ENCODE assay signal across 19 mouse cellular contexts in the genomic region with DNA sequence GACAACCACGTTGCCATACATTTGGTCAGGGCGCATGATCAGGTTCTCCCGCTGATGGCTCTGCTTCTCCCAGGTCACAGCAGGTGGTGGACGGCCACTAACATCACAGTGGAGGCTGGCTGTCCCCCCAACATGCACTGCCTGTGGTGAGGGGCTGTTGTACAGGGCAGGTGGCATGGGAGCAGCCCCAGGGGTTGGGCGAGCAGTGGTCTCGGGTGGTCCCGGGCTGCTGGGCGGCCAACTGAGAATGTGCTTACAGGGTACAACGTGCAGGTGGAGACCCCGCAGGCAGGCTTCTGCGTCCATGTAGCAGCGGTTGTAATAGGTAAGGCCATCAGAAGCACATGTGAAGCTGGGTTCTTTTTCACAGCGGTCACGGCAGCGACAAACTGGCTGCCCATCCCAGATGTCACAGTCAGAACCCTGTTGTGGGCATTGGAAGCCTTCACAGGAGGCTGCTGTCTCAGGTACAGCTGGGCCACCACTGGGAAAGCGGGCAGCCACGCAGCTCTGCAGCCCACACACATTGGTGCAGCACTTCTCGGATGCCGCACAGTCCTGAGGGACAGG. TPM values are rescaled to one million over a fixed set of nuclear protein-coding genes. Genes with fewer than 3 reads are reported as not detected.
DNase-seq lines count a peak whose midpoint lies in the region; ATAC-seq and TF ChIP-seq lines count a peak whose summit lies in the region.
"Had no signal": no experiment of that assay in that cellular context is flagged by ENCODE, and none has a peak within 500 bp of the region (broad histone marks: within the 10 kb centered on the region; RNA-seq: fewer than 3 reads in every experiment).

No protein-coding gene starts in this region.

- no peak overlapping the region for H3K4me2 ChIP-seq in kidney, embryonic 16.5 days (replicated peaks; ENCODE audit: low read depth, low read length)
- H3K4me2 ChIP-seq: intestine, embryonic 15.5 days; liver, embryonic 15.5 days; lung, embryonic 14.5 days; neural tube, embryonic 12.5 days had no signal

- H3K4me1 ChIP-seq in kidney, embryonic 16.5 days (ENCODE audit: insufficient read depth, low read length), result peaks cover 46% of the 10 kb centered on the region
- H3K4me1 ChIP-seq in G1E (ENCODE audit: insufficient read depth, low read depth, low read length), result peaks cover 32% of the 10 kb centered on the region
- H3K4me1 ChIP-seq in small intestine, adult 2 months (ENCODE audit: control insufficient read depth, insufficient read depth, insufficient read length, low read length), result peaks cover 10% of the 10 kb centered on the region

- H3K27ac ChIP-seq in kidney, embryonic 16.5 days (ENCODE audit: low read length), result no peak overlapping the region
- no peak overlapping the region for H3K27ac ChIP-seq in small intestine, adult 2 months (ENCODE audit: insufficient read depth, low read depth, low read length)
- H3K27ac ChIP-seq: gastrocnemius, adult 2 months; hindbrain, postnatal 0 days; intestine, embryonic 15.5 days; liver, embryonic 15.5 days; neural tube, embryonic 12.5 days had no signal

- no peaks in the 10 kb centered on the region for H3K27me3 ChIP-seq in kidney, embryonic 16.5 days (ENCODE audit: insufficient read depth, low read length)
- H3K27me3 ChIP-seq in G1E (ENCODE audit: insufficient read depth, low read length), result no peaks in the 10 kb centered on the region
- H3K27me3 ChIP-seq in small intestine, adult 2 months (ENCODE audit: control insufficient read depth, insufficient read depth, low read length), result no peaks in the 10 kb centered on the region
- H3K27me3 ChIP-seq: intestine, embryonic 15.5 days; liver, embryonic 15.5 days; neural tube, embryonic 12.5 days had no signal

- no peak overlapping the region for H3K9ac ChIP-seq in kidney, embryonic 16.5 days (replicated peaks; ENCODE audit: low read length)
- H3K9ac ChIP-seq: intestine, embryonic 15.5 days; liver, embryonic 15.5 days; lung, embryonic 14.5 days; neural tube, embryonic 12.5 days had no signal

- 0 out of 2 replicates have a peak, but pooled peaks have one; percentile 2 for TF ChIP-seq POLR2A in small intestine, adult 2 months (IDR thresholded peaks at IDR 0.05; ENCODE audit: low read depth, low read length)

- WGBS in kidney, embryonic 16.5 days, result 90% methylated on average over 19 of the region's 19 CpGs
- WGBS in small intestine, adult 2 months, result 93% methylated on average over 19 of the region's 19 CpGs

- no peaks in the 10 kb centered on the region for H3K9me3 ChIP-seq in kidney, embryonic 16.5 days (ENCODE audit: low read length)
- no peaks in the 10 kb centered on the region for H3K9me3 ChIP-seq in G1E (replicated peaks)
- H3K9me3 ChIP-seq: intestine, embryonic 15.5 days; liver, embryonic 15.5 days; neural tube, embryonic 12.5 days had no signal

- DNase-seq in cerebellum, adult 11-12 months, result peak; percentile 67
- DNase-seq in cerebellum, adult 9-11 months, result no peak
- peak; percentile 20 for DNase-seq in kidney, adult 9 months
- no peak for DNase-seq in G1E (ENCODE audit: low spot score)
- DNase-seq in adipocyte (ENCODE audit: low spot score), result no peak
- DNase-seq: adrenal gland, adult 8-10 months; cerebellum, adult 9-10 months; gastrocnemius, adult 2 months; gastrocnemius, postnatal 36 days; layer of hippocampus, postnatal 36 days; thymus, adult 2 months had no signal

- no peak for ATAC-seq in kidney, embryonic 16.5 days (ENCODE audit: low FRiP score, low TSS enrichment)
- ATAC-seq in G1E (ENCODE audit: extremely low read depth, insufficient number of reproducible peaks, low FRiP score, poor library complexity, severe bottlenecking), result no peak
- ATAC-seq: forebrain, embryonic 16.5 days; hindbrain, postnatal 0 days; intestine, embryonic 15.5 days had no signal

- no peak for TF ChIP-seq CTCF in G1E (IDR thresholded peaks at IDR 0.05; ENCODE audit: low read depth, low read length)
- no peak for TF ChIP-seq CTCF in small intestine, adult 2 months (IDR thresholded peaks at IDR 0.05; ENCODE audit: extremely low read depth, insufficient read length, insufficient replicate concordance, low read depth, low read length)

- H3K4me3 ChIP-seq in kidney, embryonic 16.5 days (ENCODE audit: low read length), result no peak overlapping the region
- H3K4me3 ChIP-seq in G1E (ENCODE audit: low read depth, low read length), result 0 out of 2 replicates have a peak overlapping the region, but pooled peaks have one; percentile 16
- H3K4me3 ChIP-seq in small intestine, adult 2 months (ENCODE audit: low read depth, low read length), result no peak overlapping the region
- H3K4me3 ChIP-seq: gastrocnemius, adult 2 months; intestine, embryonic 15.5 days; liver, embryonic 15.5 days; neural tube, embryonic 12.5 days had no signal

- peaks cover 27% of the 10 kb centered on the region for H3K36me3 ChIP-seq in kidney, embryonic 16.5 days (ENCODE audit: insufficient read depth, low read length)
- H3K36me3 ChIP-seq in G1E (replicated peaks), result peaks cover 72% of the 10 kb centered on the region
- peaks cover 21% of the 10 kb centered on the region for H3K36me3 ChIP-seq in small intestine, adult 2 months (ENCODE audit: control insufficient read depth, insufficient read depth, low read length)

RNA-seq across cellular contexts. Expression of gene Wfikkn1, which starts 2.0 kb away (rescaled TPM):
- 0.71 and 1.0 TPM in 2 replicates for polyA plus RNA-seq in kidney, embryonic 16.5 days (2015; fragmentation: Nextera tagmentation; extraction: Ambion mirVana)
- total RNA-seq in G1E (2014; fragmentation: Nextera tagmentation), result 1.1 and 1.4 TPM in 2 replicates
- total RNA-seq in G1E (2017), result 0.55 and 0.58 TPM in 2 replicates
- 0.51 and 0.57 TPM in 2 replicates for polyA plus RNA-seq in G1E (2012)
- polyA plus RNA-seq in small intestine, adult 2 months (2012; rRNA removed), result 0.72 and 2.6 TPM in 2 replicates

RNA-seq across cellular contexts. Expression of gene Mettl26, which starts 3.8 kb away (rescaled TPM):
- 100 and 102 TPM in 2 replicates for polyA plus RNA-seq in kidney, embryonic 16.5 days (2015; fragmentation: Nextera tagmentation; extraction: Ambion mirVana)
- total RNA-seq in G1E (2014; fragmentation: Nextera tagmentation) (13.9 and 19.0 TPM in 2 replicates), G1E (2017) (12.4 and 16.7 TPM in 2 replicates)
- polyA plus RNA-seq in G1E (2012), result 30.2 and 34.4 TPM in 2 replicates
- 149 and 196 TPM in 2 replicates for polyA plus RNA-seq in small intestine, adult 2 months (2012; rRNA removed)

RNA-seq across cellular contexts. Expression of gene Mcrip2, which starts 10.1 kb away (rescaled TPM):
- 72.9 and 79.2 TPM in 2 replicates for polyA plus RNA-seq in kidney, embryonic 16.5 days (2015; fragmentation: Nextera tagmentation; extraction: Ambion mirVana)
- total RNA-seq in G1E (2014; fragmentation: Nextera tagmentation) (8.2 and 8.7 TPM in 2 replicates), G1E (2017) (4.4 and 9.4 TPM in 2 replicates)
- 77.6 and 103 TPM in 2 replicates for polyA plus RNA-seq in G1E (2012)
- polyA plus RNA-seq in small intestine, adult 2 months (2012; rRNA removed), result 84.8 and 111 TPM in 2 replicates

RNA-seq across cellular contexts. Expression of gene Wdr90, which starts 17.4 kb away (rescaled TPM):
- polyA plus RNA-seq in kidney, embryonic 16.5 days (2015; fragmentation: Nextera tagmentation; extraction: Ambion mirVana), result 33.1 and 33.5 TPM in 2 replicates
- 14.6 and 42.2 TPM in 2 replicates for total RNA-seq in G1E (2014; fragmentation: Nextera tagmentation)
- total RNA-seq in G1E (2017), result 11.8 and 14.2 TPM in 2 replicates
- polyA plus RNA-seq in G1E (2012), result 9.0 and 17.0 TPM in 2 replicates
- polyA plus RNA-seq in small intestine, adult 2 months (2012; rRNA removed), result 8.3 and 13.3 TPM in 2 replicates

RNA-seq across cellular contexts. Expression of gene Rhot2, which starts 34.0 kb away (rescaled TPM):
- 29.3 and 32.5 TPM in 2 replicates for polyA plus RNA-seq in kidney, embryonic 16.5 days (2015; fragmentation: Nextera tagmentation; extraction: Ambion mirVana)
- total RNA-seq in G1E (2014; fragmentation: Nextera tagmentation), result 31.2 and 41.2 TPM in 2 replicates
- total RNA-seq in G1E (2017), result 17.7 and 20.0 TPM in 2 replicates
- polyA plus RNA-seq in G1E (2012), result 142 and 151 TPM in 2 replicates
- polyA plus RNA-seq in small intestine, adult 2 months (2012; rRNA removed), result 54.9 and 87.5 TPM in 2 replicates

Comparison
In these comparisons a context has a peak if more than half of its experiments do, and no peak if none do; other contexts are left out.
1. DNase-seq: peak in cerebellum, adult 11-12 months (single experiment) and kidney, adult 9 months (single experiment); none in cerebellum, adult 9-11 months (single experiment), G1E (single experiment) and adipocyte (single experiment).